Mouse (Mus musculus) olfactory bulb, adult 2 months (tissue): ENCODE data around the gene Ptger1.

ENCODE experiments used
- CTCF ChIP-seq: fragments of 200-500 bp; IDR thresholded peaks from 2 replicates; pipeline ENCODE4 v1.5.1; 2012; ENCODE audit warnings: low read depth, mild to moderate bottlenecking, low read length, moderate library complexity; ENCODE audit not compliant: insufficient read depth
- POLR2A ChIP-seq: fragments of 200-500 bp; IDR thresholded peaks from 2 replicates; pipeline ENCODE4 v1.6.1; 2012; ENCODE audit warnings: mild to moderate bottlenecking, low read depth, low read length, moderate library complexity; ENCODE audit not compliant: insufficient read depth

DNA sequence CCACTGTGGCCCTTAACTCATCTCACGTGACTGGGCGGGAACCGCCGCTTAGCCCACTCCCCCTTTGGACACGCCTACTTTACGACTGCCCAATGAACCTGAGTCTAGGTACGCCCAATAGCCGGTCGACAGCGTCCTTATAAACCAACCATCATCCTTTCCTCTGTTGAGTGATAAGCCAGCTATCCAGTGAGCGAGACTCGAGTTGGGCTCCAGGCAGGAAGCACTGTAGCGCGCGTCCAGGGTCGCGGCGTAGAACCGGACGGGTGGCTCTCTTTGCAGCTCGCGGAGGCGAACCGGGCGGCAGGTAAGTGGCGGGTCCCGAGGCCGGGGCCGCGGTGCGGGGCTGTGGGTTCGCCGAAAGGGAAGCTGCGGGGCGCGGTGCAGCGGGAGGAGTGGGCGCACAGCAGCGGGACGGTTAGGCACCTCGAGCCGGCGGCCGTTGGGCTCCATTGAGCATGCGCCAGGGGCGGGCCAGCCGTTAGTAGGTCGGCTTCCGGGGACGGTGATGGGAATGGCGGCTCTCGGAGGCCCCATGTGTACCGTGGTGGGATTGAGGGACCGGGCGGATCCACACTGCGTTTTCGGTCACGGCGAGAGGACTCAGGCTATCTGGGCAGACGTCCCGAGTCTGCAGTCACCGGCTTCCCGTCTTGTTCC lies 48.7 kb downstream of the Ptger1 start, which contains the start of gene Ddx39:
- no peak for TF ChIP-seq CTCF
- peak; percentile 88 for TF ChIP-seq POLR2A
